Mouse (Mus musculus) liver, embryonic 14.5 days (tissue): Measurements from ENCODE around the gene Zfp180. TPM values are rescaled to one million over a fixed set of nuclear protein-coding genes. Genes with fewer than 3 reads are reported as not detected.

Experiments used
- ATAC-seq: fragments of 200-750 bp; cut with Nextera tagmentation; 2 replicates; pipeline ENCODE4 v1.8.0; 2017; ENCODE audit warnings: moderate number of reproducible peaks, mild to moderate bottlenecking, moderate library complexity; ENCODE audit not compliant: insufficient read depth
- DNase-seq, 3 experiments: peaks; one replicate each; pipeline ENCODE4 v3.0.0-alpha.2; 2012 to 2013; ENCODE audit warnings: low read depth in 3 of 3, low spot score in 3 of 3
- H3K27ac ChIP-seq: fragments of 300-500 bp; sonication (generic); 2 replicates; pipeline ENCODE4 v1.5.1; 2014; ENCODE audit warnings: moderate library complexity, mild to moderate bottlenecking, control low read depth, inconsistent platforms
- H3K27me3 ChIP-seq: fragments of 300-500 bp; sonication (generic); 2 replicates; pipeline ENCODE4 v1.6.1; 2014; ENCODE audit warnings: mild to moderate bottlenecking, low read length, moderate library complexity; ENCODE audit not compliant: control insufficient read depth, insufficient read depth
- H3K36me3 ChIP-seq: fragments of 300-500 bp; sonication (generic); replicated peaks from 2 replicates; pipeline ENCODE4 v1.6.1; 2014; ENCODE audit warnings: low read depth; ENCODE audit not compliant: control insufficient read depth, insufficient read depth
- H3K4me1 ChIP-seq, 2 experiments: fragments of 200-500 bp in 1 of 2; fragments of 300-500 bp in 1 of 2; sonication (generic) in 1 of 2; replicated peaks; 2 replicates each; pipeline ENCODE4 v1.6.1; 2012 to 2014; ENCODE audit warnings: antibody characterized with exemption in 1 of 2, inconsistent platforms in 1 of 2, low read length in 1 of 2; ENCODE audit not compliant: control insufficient read depth in 2 of 2, insufficient read depth in 2 of 2
- H3K4me2 ChIP-seq: fragments of 300-500 bp; sonication (generic); 2 replicates; pipeline ENCODE4 v1.6.1; 2014; ENCODE audit warnings: low read depth, mild to moderate bottlenecking, control low read depth, moderate library complexity
- H3K4me3 ChIP-seq, 2 experiments: fragments of 200-500 bp in 1 of 2; fragments of 300-500 bp in 1 of 2; sonication (generic) in 1 of 2; 2 replicates each; pipeline ENCODE4 v1.5.1; 2012 to 2014; ENCODE audit warnings: low read depth in 2 of 2, low read length in 2 of 2, mild to moderate bottlenecking in 2 of 2, control low read depth in 1 of 2, inconsistent platforms in 1 of 2, moderate library complexity in 1 of 2; ENCODE audit not compliant: insufficient read depth in 1 of 2
- H3K9ac ChIP-seq: fragments of 300-500 bp; sonication (generic); replicated peaks from 2 replicates; pipeline ENCODE4 v1.6.1; 2014; ENCODE audit warnings: mild to moderate bottlenecking, control low read depth, moderate library complexity
- H3K9me3 ChIP-seq: fragments of 300-500 bp; sonication (generic); 2 replicates; pipeline ENCODE4 v1.6.1; 2016; ENCODE audit warnings: low read length, mixed read lengths; ENCODE audit not compliant: control insufficient read depth
- CTCF ChIP-seq: IDR thresholded peaks from 2 replicates; pipeline ENCODE4 v1.5.1; 2016; ENCODE audit warnings: antibody characterized with exemption, low read depth, control low read depth
- EP300 ChIP-seq: IDR thresholded peaks from 2 replicates; pipeline ENCODE4 v1.6.1; 2016; ENCODE audit warnings: antibody characterized with exemption, low read depth
- WGBS: fragments of 180-500 bp; shearing (Covaris S2); extraction: QIAGEN DNeasy Blood & Tissue Kit; methylation state at CpG from one replicate; pipeline ENCODE4 v1.1.7; 2014; ENCODE audit not compliant: insufficient replicate concordance; 5-methylcytosine and 5-hydroxymethylcytosine counted together
- polyA plus RNA-seq, 2 experiments: library from polyadenylated mRNA; depleted of rRNA in 1 of 2; stranded (reverse) in 1 of 2; unstranded in 1 of 2; fragments of >200 nt; fragmentation: Nextera tagmentation in 1 of 2; extraction: Ambion mirVana in 1 of 2; gene quantifications; 2 replicates each; pipeline versions ENCODE4 v1.2.1 to v1.2.3; 2012 to 2014

The Zfp180 gene
- polyA plus RNA-seq, 2 experiments: 8.6 to 9.3 TPM

DNA sequence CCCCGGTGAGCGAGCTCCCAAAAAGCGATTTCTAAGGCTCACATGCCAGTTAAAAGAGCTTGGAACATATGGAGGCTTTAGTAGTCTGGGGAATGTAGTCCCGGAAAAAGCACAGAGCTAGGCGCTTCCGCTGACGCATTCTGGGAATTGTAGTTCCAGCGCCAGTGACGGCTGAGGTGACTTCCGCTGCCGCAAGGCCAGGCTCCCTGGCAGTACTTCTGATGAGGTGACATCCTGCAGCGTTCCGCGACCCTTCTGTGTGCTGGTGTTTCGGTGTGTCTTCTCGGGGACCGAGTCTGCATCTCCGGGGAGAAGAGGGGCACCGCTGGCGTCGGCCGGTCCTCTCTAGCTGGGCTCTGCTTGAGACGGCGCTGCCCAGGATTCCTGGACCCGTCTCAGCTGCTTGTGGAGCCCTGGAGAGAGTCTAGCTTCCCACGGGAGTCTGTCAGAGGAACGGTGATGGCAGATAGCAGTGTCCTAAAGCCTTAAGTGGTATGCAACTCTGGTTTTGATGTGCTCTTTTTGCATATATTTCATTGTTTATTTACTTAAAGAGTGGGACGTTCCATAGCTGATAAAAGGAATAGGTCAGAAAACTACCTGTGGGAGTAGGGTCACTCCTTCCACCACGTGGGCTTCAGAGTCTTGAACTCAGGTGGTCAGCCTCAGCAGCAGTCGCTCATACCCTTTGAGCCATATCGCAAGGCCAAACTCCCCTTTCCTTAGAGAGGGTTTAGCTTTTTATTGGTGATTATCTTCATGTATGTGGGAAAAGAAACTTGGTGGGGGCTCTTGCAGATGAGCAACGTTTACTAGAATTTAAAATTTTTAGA, 52.5 kb downstream of the Zfp180 start, which contains the start of gene Zfp235:
TSS of gene Zfp235 (plus strand) at position 174 of the 833 bp plus-strand sequence.
- H3K9me3 ChIP-seq: no peaks in the 10 kb centered on the region
- H3K4me3 ChIP-seq: peak within 1 kb of the TSS; percentile 71 to 84
- H3K4me1 ChIP-seq: peaks cover 7 to 9% of the 10 kb centered on the region in 2 experiments
- peak within 1 kb of the TSS; percentile 88 for H3K4me2 ChIP-seq
- DNase-seq (peak; percentile 66 to 77 (median 68)), ATAC-seq (peak; percentile 94)
- H3K9ac ChIP-seq: peak within 1 kb of the TSS; percentile 81
- no peaks in the 10 kb centered on the region; the same call in 1 of the 2 replicates for H3K36me3 ChIP-seq
- H3K27me3 ChIP-seq: no peaks in the 10 kb centered on the region
- WGBS: 3% methylated on average over 32 of the region's 32 CpGs
- TF ChIP-seq EP300: no peak
- TF ChIP-seq CTCF: no peak
- H3K27ac ChIP-seq: no peak within 1 kb of the TSS

DNA sequence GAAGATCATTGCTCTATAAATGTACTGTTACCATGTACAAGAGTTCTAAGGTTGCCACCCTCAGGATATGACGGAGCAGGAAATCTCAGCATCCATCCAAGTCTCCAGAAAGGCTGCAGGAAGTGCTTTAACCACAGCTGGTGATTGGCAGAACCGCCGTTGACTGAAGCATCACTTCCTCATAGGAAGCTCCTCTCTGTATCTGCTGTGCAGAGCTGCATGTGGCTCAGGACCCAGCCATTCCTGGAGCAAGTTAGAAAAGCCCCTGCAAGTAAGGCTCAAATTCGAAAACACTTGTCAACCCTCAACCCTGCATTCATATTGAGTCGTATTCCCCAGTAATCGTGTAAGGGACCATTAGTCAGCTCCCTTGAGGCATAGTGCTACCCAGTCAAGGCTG, 60.8 kb downstream of the Zfp180 start:
- no peak overlapping the region for H3K27ac ChIP-seq
- no peak for ATAC-seq
- TF ChIP-seq CTCF (no peak), EP300 (no peak)
- WGBS: 38% methylated on average over 6 of the region's 6 CpGs
- H3K4me1 ChIP-seq: no peaks in the 10 kb centered on the region
- no peaks in the 10 kb centered on the region for H3K27me3 ChIP-seq
- no peak overlapping the region for H3K4me2 ChIP-seq
- no peak overlapping the region for H3K9ac ChIP-seq
- H3K4me3 ChIP-seq: no peak overlapping the region
- no peaks in the 10 kb centered on the region; the same call in 1 of the 2 replicates for H3K36me3 ChIP-seq
- no peaks in the 10 kb centered on the region for H3K9me3 ChIP-seq
- no peak for DNase-seq

DNA sequence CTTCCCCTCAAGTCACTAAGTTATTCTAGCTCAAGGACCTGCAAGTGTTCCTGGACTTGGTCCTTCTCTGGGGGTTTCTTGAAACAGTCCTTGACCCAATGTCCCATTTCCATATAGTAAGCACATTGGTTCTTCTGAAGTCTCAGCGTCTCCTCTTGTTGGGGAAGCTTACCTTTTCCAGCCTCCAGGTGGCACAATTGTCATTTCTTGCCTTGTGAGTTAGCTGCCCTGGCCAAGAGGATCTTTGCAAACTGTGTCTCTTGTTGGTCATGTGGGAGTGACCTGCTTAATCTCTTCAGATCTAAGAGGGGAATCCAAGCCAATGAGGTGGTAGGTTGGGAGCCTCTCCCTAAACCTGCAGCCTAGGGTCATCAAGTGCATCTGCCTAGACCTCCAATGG, 71.5 kb downstream of the Zfp180 start:
- Histone ChIP-seq H3K4me2 (no peak overlapping the region), H3K27ac (no peak overlapping the region), H3K4me1 (no peaks in the 10 kb centered on the region), H3K4me3 (no peak overlapping the region), H3K27me3 (no peaks in the 10 kb centered on the region), H3K9me3 (no peaks in the 10 kb centered on the region), H3K9ac (no peak overlapping the region), H3K36me3 (no peaks in the 10 kb centered on the region)
- ATAC-seq (no peak), DNase-seq (peak in 1 of 3 experiments; percentile 11)
- TF ChIP-seq EP300 (no peak), CTCF (peak; percentile 52)
- WGBS: 7% methylated on average over 1 of the region's 1 CpGs

Other genes with a start within 250 kb of the Zfp180 start
- gene Vmn1r176, start 244.6 kb upstream of the Zfp180 start, polyA plus RNA-seq (2012; rRNA removed): not detected in 2 replicates
- not detected in 2 replicates for gene Vmn1r176, start 244.6 kb upstream of the Zfp180 start, polyA plus RNA-seq (2014; fragmentation: Nextera tagmentation; extraction: Ambion mirVana)
- gene Vmn1r177, start 215.5 kb upstream of the Zfp180 start, polyA plus RNA-seq (2012; rRNA removed): not detected in 2 replicates
- gene Vmn1r177, start 215.5 kb upstream of the Zfp180 start, polyA plus RNA-seq (2014; fragmentation: Nextera tagmentation; extraction: Ambion mirVana): not detected in 2 replicates
- gene Vmn1r178, start 189.9 kb upstream of the Zfp180 start, polyA plus RNA-seq (2012; rRNA removed): not detected in 2 replicates
- gene Vmn1r178, start 189.9 kb upstream of the Zfp180 start, polyA plus RNA-seq (2014; fragmentation: Nextera tagmentation; extraction: Ambion mirVana): not detected in 2 replicates
- not detected in 2 replicates for gene Vmn1r179, start 154.9 kb upstream of the Zfp180 start, polyA plus RNA-seq (2012; rRNA removed)
- gene Vmn1r179, start 154.9 kb upstream of the Zfp180 start, polyA plus RNA-seq (2014; fragmentation: Nextera tagmentation; extraction: Ambion mirVana): not detected in 2 replicates
- gene Vmn1r180, start 131.3 kb upstream of the Zfp180 start, polyA plus RNA-seq (2012; rRNA removed): not detected in 2 replicates
- gene Vmn1r180, start 131.3 kb upstream of the Zfp180 start, polyA plus RNA-seq (2014; fragmentation: Nextera tagmentation; extraction: Ambion mirVana): not detected in 2 replicates
- gene Vmn1r181, start 107.3 kb upstream of the Zfp180 start, polyA plus RNA-seq (2012; rRNA removed): not detected in 2 replicates
- gene Vmn1r181, start 107.3 kb upstream of the Zfp180 start, polyA plus RNA-seq (2014; fragmentation: Nextera tagmentation; extraction: Ambion mirVana): not detected in 2 replicates
- gene V1rd19, start 80.2 kb upstream of the Zfp180 start, polyA plus RNA-seq (2012; rRNA removed): not detected in 2 replicates
- not detected in 2 replicates for gene V1rd19, start 80.2 kb upstream of the Zfp180 start, polyA plus RNA-seq (2014; fragmentation: Nextera tagmentation; extraction: Ambion mirVana)
- gene Vmn1r183, start 28.7 kb upstream of the Zfp180 start, polyA plus RNA-seq (2012; rRNA removed): not detected in 2 replicates
- not detected in 2 replicates for gene Vmn1r183, start 28.7 kb upstream of the Zfp180 start, polyA plus RNA-seq (2014; fragmentation: Nextera tagmentation; extraction: Ambion mirVana)
- gene Zfp112, start 30.4 kb downstream of the Zfp180 start, polyA plus RNA-seq (2012; rRNA removed): 0.28 and 0.36 TPM in 2 replicates
- gene Zfp112, start 30.4 kb downstream of the Zfp180 start, polyA plus RNA-seq (2014; fragmentation: Nextera tagmentation; extraction: Ambion mirVana): 0.22 and 0.29 TPM in 2 replicates
- gene Zfp235, start 52.2 kb downstream of the Zfp180 start, polyA plus RNA-seq (2012; rRNA removed): 1.6 and 2.2 TPM in 2 replicates
- gene Zfp235, start 52.2 kb downstream of the Zfp180 start, polyA plus RNA-seq (2014; fragmentation: Nextera tagmentation; extraction: Ambion mirVana): 2.9 and 3.8 TPM in 2 replicates
- gene Zfp114, start 93.1 kb downstream of the Zfp180 start, polyA plus RNA-seq (2012; rRNA removed): 0.14 and 0.17 TPM in 2 replicates
- 0.24 and 0.56 TPM in 2 replicates for gene Zfp114, start 93.1 kb downstream of the Zfp180 start, polyA plus RNA-seq (2014; fragmentation: Nextera tagmentation; extraction: Ambion mirVana)
- gene Zfp111, start 129.5 kb downstream of the Zfp180 start, polyA plus RNA-seq (2012; rRNA removed): 0.55 and 0.68 TPM in 2 replicates
- 1.2 and 1.8 TPM in 2 replicates for gene Zfp111, start 129.5 kb downstream of the Zfp180 start, polyA plus RNA-seq (2014; fragmentation: Nextera tagmentation; extraction: Ambion mirVana)
- gene Zfp109, start 155.6 kb downstream of the Zfp180 start, polyA plus RNA-seq (2012; rRNA removed): 0.80 and 0.97 TPM in 2 replicates
- gene Zfp109, start 155.6 kb downstream of the Zfp180 start, polyA plus RNA-seq (2014; fragmentation: Nextera tagmentation; extraction: Ambion mirVana): 0.65 and 0.73 TPM in 2 replicates
- 0.21 and 0.26 TPM in 2 replicates for gene Zfp108, start 172.9 kb downstream of the Zfp180 start, polyA plus RNA-seq (2012; rRNA removed)
- 0.09 and 0.54 TPM in 2 replicates for gene Zfp108, start 172.9 kb downstream of the Zfp180 start, polyA plus RNA-seq (2014; fragmentation: Nextera tagmentation; extraction: Ambion mirVana)
- gene Zfp93, start 188.5 kb downstream of the Zfp180 start, polyA plus RNA-seq (2012; rRNA removed): 0.58 and 7.6 TPM in 2 replicates
- gene Zfp93, start 188.5 kb downstream of the Zfp180 start, polyA plus RNA-seq (2014; fragmentation: Nextera tagmentation; extraction: Ambion mirVana): 0.75 and 1.3 TPM in 2 replicates
- gene Zfp61, start 219.3 kb downstream of the Zfp180 start, polyA plus RNA-seq (2012; rRNA removed): 2.3 and 2.6 TPM in 2 replicates
- gene Zfp61, start 219.3 kb downstream of the Zfp180 start, polyA plus RNA-seq (2014; fragmentation: Nextera tagmentation; extraction: Ambion mirVana): 1.6 and 2.1 TPM in 2 replicates
- gene Zfp94, start 234.7 kb downstream of the Zfp180 start, polyA plus RNA-seq (2012; rRNA removed): 1.5 and 1.8 TPM in 2 replicates
- 1.4 TPM in 2 replicates for gene Zfp94, start 234.7 kb downstream of the Zfp180 start, polyA plus RNA-seq (2014; fragmentation: Nextera tagmentation; extraction: Ambion mirVana)